Mouse (Mus musculus) mature B cell (primary cell): ENCODE data around the gene Bbof1.

Source experiments
- in situ Hi-C: fragments of 300-500 bp; cut with MboI; formaldehyde crosslinking; loops from 2 replicates; pipeline ENCODE4 v1.14.3; 2019

Bbof1 gene

GRCm38 (mm10) chr12:84408819-84409507 is at the start of gene Bbof1, which contains the start of gene Entpd5:
Gene Bbof1 (plus strand): TSS chr12:84409071.
Gene Entpd5 (minus strand): TSS chr12:84409029.
- in situ Hi-C loops: no loop called here

- in situ Hi-C loops: no loop called here
Measured at GRCm38 (mm10) chr12:84361555-84362489, 47.0 kb upstream of the Bbof1 start, which contains the start of the genes Coq6 and Fam161b. Gene Coq6 (plus strand): TSS chr12:84361657. Gene Fam161b (minus strand): TSS chr12:84361833.

GRCm38 (mm10) chr12:84362872-84363271 is 46.0 kb upstream of the Bbof1 start:
- in situ Hi-C loops: no loop called here

GRCm38 (mm10) chr12:84364291-84364690 is 44.6 kb upstream of the Bbof1 start:
- in situ Hi-C loops: no loop called here

DNA sequence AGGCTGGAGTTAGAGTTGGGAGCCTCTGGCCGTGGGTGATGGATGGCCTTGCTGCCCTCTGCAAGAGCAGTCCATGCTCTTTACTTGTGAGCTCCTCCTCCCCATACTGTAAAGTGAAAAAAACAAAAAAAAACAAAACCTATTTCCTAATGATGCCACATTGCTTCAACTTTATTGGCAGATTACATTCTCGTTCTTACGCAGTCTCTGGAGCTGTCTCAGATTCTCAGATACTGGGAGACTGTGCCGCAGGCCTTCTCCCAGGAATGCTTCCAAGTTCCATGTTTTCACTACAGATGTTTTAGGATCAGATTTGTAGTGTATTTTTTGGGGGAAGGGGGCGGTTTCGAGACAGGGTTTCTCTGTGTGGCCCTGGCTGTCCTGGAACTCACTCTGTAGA is 43.7 kb upstream of the Bbof1 start:
- in situ Hi-C loops: no loop called here

GRCm38 (mm10) chr12:84366971-84367370 is 41.9 kb upstream of the Bbof1 start:
- in situ Hi-C loops: no loop called here

GRCm38 (mm10) chr12:84371647-84372046 is 37.2 kb upstream of the Bbof1 start:
- in situ Hi-C loops: no loop called here

DNA sequence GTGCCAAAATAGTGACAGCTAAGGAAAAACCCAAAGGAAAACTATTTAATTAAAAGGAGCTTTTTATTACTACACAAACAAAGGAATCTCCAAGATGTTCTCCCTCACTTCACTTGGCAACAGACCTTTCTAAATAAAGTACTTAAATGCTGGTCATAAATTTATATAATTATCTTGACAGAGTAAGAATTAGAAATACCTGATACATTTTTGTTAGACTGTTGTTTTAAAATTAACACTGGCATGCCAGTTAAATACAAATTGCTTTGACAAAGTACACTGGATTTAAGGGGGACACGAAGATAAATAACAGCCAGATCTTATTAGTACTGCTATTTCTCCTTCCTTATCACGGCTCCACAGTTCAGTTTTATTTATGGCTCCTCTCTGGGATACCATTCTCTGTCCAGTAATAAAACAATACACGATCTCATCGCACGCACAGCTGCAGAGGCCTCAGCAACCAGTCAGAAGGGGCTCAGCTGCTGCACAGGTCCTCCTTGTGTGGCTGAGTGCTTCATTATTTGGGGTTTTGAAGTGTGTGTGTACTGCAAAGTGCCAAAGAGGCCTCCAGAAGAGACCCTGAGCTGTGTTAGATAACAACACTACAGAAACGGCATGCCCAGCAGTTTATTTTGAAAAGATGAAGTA is 34.9 kb upstream of the Bbof1 start:
- in situ Hi-C loops: no loop called here

GRCm38 (mm10) chr12:84382369-84382768 is 26.5 kb upstream of the Bbof1 start:
- in situ Hi-C loops: no loop called here

- in situ Hi-C loops: no loop called here
Measured at GRCm38 (mm10) chr12:84384644-84385081, 24.2 kb upstream of the Bbof1 start.

GRCm38 (mm10) chr12:84385408-84385807 is 23.5 kb upstream of the Bbof1 start:
- in situ Hi-C loops: no loop called here

DNA sequence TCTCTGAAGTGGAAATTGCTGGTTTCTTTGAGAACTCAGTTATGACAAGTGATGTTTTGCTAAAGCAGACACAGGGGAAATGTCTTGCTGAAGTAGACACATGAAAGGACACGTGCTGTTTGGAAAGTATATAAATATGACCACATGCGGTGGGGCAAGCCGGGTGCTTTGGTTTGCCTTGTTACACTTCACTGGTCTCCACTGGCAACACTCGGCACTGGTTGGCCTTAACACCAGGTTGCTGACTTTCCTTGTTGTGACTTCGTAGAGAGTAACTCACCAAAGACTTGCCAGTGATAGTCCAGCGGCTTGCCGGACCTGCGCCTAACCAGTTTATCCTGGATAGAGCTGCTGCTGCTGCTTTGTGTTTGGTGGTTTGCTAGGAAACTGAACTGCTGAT is 20.8 kb upstream of the Bbof1 start:
- in situ Hi-C loops: no loop called here

DNA sequence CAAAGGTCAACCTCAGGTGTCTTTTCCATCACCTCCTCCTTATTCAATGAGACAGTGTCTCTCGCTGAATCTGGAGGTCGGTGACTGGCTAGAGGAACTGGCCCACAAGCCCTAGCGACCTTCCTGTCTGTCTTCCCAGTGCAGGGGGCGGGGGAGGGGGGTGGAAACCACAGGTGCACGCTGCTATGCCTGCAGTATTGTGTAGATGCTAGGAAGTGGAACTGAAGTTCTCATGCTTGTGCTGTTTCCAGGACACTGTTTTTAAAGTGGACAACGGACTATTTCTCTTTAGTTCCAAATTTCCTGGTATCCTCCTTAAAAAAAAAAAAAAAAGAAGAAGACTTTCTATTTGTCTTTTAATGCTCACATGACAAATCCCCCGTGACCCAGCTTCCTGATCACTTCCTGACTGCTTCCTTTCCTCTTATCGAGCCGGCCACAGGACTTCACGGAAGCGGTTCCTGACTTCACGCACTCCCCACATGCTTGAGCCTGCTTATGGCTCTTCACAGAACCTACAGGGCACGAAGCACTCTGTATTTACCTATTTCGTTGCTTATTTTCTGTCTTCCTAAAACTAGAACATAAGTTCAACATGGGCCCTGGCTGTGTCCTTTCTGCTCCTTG is 20.0 kb upstream of the Bbof1 start:
- in situ Hi-C loops: no loop called here

GRCm38 (mm10) chr12:84390336-84390735 is 18.5 kb upstream of the Bbof1 start:
- in situ Hi-C loops: no loop called here

DNA sequence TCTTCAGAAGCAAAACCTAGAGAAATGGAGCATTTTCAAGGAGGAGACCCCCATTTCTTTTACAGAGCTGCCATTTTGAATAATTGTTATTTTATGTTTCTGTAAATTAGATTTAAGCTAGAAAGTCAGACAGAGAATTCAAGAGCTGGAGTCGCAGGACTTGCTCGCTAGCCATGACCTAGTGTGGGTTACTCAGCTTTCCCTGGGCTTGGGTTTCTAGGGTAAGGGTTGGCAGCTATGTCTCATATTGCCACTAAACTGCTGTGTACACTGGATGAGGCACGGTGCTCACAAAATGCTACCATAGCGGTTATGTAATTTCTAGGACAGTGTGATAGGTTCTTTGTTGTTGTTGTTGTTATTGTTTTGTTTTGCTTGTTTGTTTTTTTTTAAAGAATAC is 16.2 kb upstream of the Bbof1 start:
- in situ Hi-C loops: no loop called here

GRCm38 (mm10) chr12:84393847-84394246 is 15.0 kb upstream of the Bbof1 start:
- in situ Hi-C loops: no loop called here

DNA sequence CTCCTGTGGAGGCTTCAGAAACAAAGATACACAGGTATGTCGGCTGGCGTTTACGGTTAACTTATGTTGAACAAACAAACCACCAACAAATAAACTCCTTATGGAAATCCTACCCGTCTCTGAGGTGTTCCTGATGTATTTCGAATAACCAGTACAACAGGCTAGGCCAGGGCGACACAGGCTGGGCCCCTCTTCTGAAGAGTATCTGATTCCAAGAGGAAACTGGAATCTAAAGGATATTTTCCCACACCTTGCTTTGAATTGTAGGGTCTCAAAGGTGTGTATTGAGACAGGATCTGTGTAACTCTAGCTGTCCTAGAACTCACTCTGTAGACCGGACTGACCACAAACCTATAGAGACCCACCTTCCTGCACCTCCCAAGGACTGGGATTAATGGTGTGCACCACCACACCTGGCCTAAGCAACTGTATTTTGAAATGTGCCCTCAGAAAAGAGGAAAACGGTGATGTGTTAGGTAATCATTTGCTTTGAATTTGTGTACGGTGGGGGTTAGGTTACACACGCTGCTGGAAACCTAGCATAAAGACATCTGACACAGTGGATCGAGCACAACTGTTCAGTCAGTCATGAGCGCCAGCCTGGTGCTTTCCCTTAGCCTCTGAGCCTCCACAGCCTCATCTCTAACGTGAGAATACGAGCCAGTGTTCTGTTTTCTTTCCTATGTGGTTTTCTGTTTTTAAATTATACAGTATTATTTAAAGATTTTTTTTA is 11.8 kb upstream of the Bbof1 start:
- in situ Hi-C loops: no loop called here

DNA sequence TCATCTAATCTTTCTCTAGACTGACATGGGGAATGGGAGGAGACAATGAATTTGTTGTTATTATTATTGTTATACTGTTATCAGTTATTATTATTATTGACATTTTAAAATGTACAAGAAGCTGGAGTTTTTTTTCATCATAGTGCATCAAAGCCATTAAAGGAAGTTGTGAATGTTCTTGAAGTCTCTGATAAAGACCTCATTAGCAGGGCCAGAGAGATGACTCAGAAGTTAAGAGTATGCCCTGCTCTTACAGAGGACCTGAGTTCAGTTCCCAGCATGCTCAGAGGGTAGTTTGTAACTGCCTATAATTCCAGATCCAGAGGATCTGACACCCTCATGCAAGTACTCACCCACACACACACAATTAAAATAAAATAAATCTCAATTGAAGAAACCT is 11.2 kb upstream of the Bbof1 start:
- in situ Hi-C loops: no loop called here

DNA sequence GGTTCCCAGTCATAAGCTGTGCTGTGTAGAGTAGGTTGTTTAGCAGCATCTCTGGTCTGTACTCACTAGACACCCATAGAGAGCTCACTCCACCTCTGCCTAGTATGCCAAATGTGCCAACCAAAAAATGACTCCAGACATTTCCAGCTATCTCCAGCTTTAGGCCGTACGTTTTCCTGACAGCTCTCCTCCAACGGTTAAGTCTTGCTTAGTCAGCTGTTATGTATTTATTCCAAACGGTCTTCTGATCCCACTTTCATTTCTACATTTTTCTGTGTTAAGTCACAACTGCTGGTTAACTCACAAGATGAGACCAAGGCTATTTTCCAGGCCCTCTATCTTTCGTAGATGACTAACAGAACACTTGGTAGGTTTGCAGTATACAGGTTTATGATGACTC is 10.2 kb upstream of the Bbof1 start:
- in situ Hi-C loops: no loop called here

DNA sequence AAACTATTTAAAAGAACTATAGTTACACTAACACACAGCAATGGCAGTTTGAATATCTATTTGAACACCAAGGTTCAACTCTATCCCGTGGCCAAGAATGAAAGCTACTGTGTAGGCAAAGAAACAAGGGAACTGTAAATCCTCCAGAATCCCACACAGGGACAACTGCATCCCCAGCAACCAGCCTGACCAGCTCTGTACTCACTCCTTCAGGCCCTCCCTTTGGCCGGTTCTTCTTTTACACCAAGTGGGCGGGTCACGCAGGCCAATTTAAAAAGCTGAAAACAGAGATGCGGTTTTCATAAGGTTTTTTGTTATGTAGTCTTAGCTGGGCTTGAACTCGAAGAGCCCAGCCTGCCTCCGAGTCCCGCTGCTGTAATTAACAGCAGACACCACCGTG is 9.7 kb upstream of the Bbof1 start:
- in situ Hi-C loops: no loop called here

DNA sequence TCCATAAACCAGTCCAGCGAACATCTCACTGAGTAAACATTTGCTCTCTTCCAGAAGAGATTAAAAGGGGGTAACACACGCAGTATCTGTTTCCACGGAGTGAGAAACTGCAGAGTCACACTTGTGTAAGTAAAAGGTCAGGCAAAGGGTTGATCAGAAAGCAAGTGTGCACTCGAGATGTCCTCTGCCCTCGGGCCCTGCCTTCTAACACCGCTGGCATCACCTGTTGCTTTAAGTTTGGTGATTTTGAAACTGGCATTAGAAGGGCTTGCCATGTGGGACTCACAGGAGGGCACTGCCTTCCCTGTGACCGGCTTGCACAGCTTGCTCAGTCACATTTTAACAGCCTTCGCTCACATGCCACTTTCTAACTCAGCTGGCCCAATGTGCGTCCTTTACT is 9.2 kb upstream of the Bbof1 start:
- in situ Hi-C loops: no loop called here
